Mouse (Mus musculus) cerebellum, postnatal 36 days (tissue): ENCODE data around the gene Cercam.
"Not testable (repeated sequence)": the region's sequence is repeated elsewhere in the genome, so short reads cannot be mapped to it uniquely, and the experiment has no call there.

Experiments
- DNase-seq, 2 experiments: peaks; one replicate each; pipeline ENCODE4 v3.0.0; 2021 to 2022; ENCODE audit warnings: mixed read lengths in 2 of 2

The Cercam gene

GRCm38 (mm10) chr2:29855585-29856210 is 13.3 kb upstream of the Cercam start:
- no peak for DNase-seq

GRCm38 (mm10) chr2:29856451-29857260 is 12.3 kb upstream of the Cercam start:
- peak in 1 of 2 experiments; percentile 20 for DNase-seq

DNA sequence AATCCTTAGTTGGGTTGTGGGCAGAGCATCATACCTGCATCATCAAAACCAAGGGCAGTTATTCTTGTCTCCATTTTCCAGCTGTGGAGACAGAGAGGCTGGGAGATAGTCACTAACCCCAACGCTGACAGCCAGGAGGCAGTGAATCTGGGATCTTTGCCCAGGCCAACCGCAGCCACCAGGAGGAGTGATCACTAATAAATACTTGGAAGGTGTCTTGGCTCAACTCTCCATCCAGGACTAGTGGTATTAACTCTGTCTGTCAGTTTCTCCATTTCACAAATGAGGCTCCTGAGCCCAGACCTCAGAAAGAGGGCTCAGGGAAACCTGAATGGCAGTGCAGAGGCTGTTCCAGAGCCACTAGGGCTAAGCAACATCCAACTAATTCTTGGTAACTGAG is 11.6 kb upstream of the Cercam start:
- DNase-seq = no peak

DNA sequence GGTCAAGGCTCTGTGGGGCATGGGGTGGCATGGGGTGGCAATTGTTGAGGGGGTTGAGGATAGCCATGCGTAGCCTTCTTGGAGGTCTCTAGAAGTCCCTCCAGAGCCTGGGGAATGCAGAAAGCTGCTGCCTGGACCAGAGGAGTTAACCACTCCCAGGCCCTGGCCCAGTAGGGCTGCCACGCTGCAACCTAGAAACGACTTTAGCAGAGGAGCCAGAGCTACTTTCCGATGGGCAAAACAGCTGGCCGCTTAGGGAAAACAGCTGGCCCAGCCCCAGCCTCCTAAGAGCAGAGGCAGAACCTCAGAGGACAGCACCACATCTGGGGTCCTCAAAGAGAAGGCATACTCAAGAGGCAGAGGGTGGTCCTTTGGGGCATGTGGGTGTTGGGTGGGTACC is 11.0 kb upstream of the Cercam start:
- DNase-seq = no peak

- DNase-seq = no peak
Observed at GRCm38 (mm10) chr2:29858748-29859473, 10.1 kb upstream of the Cercam start.

DNA sequence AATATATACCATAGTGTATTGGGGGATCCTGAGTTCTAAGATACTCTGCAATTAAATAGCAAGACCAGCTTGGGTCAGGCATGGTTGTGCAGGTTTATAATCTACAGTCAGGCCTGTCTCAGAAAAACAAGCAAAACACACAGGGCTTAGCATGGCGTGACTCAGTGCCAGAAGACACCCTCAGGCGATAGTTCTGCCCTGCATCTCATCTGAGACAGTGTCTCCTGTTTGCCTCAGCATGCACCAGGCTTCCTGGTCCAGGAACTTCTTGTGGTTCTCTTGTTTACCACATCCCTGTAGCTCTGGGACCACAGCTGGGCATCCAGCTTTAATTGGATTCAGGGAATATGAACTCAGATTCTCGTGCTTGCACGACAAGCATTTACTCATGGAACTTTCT is 3.8 kb upstream of the Cercam start:
- DNase-seq = no peak

- DNase-seq = peak in 1 of 2 experiments; percentile 23
Observed at GRCm38 (mm10) chr2:29869646-29870451, 885 bp downstream of the Cercam start.

DNA sequence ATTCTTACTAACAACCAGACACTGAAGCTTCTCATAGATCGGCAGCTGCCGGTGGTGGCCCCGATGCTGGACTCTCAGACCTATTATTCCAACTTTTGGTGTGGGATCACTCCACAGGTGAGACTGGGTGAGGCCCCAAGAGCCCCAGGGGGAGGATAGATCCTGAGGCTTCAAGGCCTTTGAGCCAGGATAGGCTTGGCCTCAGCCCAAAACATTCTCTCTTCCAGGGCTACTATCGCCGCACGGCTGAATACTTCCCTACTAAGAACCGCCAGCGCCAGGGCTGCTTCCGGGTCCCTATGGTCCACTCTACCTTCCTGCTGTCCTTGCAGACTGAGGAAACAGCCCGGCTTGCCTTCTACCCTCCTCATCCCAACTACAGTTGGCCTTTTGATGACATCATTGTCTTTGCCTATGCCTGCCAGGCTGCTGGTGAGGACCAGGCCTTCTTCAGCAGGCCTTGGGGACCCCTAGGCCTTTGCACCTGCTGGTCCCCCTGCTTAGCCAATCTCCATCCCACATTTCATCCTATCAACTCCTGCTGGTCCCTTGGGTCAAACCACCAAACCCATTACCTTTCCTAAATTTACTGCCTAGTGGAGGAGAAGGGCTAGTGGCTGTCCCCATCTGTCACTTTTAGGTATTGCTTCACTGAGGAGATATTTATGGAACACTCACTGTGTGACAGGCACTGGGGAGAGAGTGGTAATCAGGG is 3.8 kb downstream of the Cercam start:
- DNase-seq = peak; percentile 55 to 67

DNA sequence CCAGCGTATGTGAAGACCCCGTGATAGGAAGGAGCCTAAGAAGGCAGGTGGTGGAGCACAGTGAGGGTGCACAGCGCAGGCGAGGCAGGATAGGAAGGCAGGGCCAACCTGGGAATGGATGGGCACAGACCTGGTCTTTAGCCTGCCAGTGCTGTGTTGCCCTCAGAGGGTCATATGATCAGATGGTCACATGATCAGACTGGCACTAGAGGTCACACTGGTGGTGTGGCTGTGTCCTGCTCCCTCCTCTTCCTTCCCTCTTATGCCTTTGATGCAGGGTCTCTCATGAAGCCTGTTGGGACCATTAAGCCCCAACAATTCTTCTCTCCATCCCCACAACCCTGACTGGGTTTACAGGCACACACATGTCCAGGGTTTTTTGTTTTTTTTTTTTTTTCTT is 4.8 kb downstream of the Cercam start:
- DNase-seq = no peak

- DNase-seq = no peak
Observed at GRCm38 (mm10) chr2:29878061-29878460, 9.1 kb downstream of the Cercam start.

DNA sequence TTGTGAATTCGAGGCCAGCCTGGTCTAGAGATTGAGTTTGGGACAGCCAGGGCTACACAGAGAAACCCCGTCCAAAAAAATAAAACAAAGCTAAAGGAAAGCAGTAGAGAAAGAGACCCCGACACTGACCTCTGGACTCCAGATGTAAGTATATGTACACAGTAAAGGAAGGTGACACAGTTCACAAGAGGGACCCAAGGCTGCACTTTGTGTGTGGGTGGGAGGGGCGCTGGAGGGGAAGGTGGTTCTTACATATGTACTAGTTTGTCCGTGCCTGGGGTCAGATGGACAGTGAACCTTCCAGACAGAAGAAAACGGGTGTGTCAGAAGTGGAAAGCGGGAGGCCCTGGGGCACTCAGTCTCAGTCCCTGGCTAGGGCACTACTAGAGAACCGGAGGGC is 10.2 kb downstream of the Cercam start:
- no peak for DNase-seq

DNA sequence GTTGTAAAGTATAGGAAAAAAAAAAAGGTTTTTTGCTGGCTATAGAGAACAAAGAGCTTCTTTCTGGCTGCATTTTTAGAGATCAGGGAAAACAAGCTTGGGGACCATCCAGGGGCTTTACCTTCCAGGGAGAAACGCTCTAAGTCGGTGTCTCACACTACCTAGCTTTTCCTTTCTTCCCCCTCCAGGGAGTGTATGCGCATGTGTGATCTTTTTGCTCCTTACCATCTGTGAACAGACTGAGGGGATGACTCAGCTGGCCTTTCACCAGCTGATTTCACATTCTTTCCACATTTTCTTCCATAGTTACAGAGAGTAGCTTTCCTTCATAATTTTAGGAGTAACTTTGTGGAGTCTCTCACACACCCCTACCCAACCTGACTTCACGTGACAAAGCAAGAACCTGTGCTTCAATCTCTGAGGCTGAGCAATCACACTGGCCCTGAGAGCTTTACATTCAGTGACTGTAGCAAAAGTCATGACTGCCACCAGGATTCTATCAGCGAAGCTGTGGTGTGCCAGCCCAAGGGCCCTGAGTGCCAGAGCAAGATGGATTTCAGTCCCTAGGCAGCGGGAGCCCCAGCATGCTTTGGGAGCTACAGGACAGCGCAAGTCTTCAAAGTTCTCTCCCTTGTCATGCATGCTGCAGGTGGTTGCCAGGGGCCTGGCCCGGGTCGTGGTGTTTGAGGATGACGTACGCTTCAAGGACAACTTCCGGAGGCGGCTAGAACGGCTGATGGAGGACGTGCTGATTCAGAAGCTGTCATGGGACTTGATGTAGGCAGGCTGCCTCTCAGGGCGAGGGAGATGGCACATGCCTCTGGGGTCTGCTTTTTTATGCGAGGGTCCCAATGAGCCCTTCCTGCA is 11.2 kb downstream of the Cercam start:
- peak in 1 of 2 experiments; percentile 48 for DNase-seq

DNA sequence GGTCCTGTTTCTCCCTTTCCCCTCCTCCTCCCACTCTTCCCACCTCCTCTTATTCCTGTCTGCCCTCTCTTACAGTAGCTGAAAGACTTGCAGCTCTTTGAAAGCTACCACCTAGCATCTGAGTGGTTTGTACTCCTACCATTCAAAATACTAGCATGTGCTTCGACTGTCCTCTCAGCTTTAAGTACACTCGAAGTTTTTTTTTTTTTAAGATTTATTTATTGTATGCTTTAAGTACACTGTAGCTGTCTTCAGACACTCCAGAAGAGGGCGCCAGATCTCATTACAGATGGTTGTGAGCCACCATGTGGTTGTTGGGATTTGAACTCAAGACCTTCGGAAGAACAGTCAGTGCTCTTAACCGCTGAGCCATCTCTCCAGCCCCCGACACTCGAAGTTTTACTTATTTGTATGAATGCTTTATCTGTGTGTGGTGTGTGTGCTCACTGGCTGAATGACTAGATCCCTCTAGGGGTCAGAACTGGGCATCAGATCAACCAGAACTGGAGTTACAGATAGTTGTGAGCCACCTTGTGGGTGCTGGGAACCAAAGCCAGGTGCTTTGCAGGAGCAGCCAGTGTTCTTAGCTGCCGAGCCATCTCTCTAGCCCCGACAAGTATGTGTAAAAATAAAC is 17.8 kb downstream of the Cercam start:
- not testable (repeated sequence) for DNase-seq

DNA sequence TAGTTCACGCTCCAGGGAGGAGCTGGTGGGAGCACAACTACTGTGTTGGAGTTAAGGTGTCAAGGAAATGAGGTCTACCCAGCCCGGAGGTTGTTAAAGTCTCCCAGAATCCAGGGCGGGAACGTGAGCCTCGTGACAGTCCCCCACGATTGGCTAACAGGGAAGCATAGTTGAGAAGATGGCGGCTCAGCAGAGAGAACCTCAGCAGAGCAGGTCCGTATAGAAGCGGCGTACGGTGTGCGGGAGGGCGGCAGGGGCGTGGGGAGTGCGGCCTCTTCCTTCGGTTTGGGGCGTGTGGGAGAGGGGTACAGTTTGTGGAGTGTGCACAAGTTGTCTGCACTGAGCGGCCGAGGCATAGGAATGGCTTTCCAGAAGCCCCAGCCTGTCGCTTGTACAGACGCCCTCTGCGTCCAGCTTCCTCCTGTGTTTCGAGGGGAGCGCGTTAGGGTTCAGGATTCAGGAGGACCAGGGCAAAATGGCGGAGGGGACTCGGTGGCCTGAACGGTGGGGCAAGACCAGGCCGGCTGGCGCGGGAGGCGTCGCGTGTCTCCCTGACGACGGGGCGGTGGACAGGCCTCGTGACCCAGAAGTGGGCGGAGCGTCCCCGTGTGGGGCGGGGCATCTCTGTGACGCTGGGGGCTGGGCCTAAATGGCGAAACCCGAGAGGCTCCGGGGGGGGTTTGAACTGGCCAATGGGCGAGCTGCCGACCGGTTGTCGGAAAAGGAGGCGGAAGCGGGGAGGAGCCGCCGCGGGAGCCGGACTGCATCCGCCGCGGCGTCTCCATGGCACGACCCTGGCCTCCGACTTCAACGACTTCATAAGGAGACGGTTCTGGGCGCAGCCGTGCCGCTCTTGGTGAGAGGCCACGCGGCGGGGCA is 20.3 kb downstream of the Cercam start, which contains the start of gene Odf2:
TSS of gene Odf2 (plus strand) at position 156 of the 879 bp plus-strand sequence.
- peak; percentile 100 for DNase-seq

DNA sequence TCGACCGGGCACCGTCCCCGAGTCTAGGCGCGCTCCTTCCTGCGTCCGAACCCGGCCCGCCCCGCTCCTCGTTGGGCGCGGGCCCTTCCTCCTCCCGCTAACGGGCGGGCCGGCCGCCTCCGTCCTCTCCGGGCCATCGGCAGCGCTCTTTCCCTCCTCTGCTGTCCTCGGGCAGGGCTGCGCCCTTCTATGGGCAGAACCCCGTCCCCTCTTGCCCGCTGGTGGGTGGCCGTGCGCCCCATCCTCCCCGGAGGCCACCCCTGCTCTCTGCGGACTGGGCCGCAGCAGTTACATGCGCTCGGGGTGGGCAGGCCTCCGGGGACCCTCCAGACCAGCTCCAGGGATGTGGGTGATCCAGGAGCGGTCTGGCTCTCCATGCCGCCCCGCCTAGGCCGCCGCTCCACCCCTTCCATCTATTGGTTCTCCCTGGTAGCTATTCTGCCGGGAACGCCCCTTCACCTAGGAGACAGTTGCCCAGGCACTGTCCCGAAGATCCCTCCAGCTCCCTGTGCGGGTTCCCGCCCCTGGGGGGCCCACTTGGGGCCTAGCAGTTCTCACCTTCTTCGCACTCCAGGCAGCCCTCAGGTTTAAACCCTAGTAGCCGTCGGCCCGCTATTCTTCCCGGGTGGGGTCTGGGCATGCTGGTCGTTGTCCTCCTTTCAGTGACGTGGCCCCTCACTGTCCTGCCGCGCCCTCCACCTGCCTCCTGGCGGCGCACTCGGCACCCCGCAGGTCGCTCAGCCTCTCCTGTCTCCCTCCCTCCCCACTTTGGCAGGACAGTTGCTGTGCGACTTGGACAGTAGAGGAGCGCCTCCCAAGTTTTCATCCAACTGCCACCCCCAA is 21.2 kb downstream of the Cercam start:
- DNase-seq = peak; percentile 88 to 91

GRCm38 (mm10) chr2:29891773-29892172 is 22.8 kb downstream of the Cercam start:
- DNase-seq = peak; percentile 67 to 70

GRCm38 (mm10) chr2:29896071-29896470 is 27.1 kb downstream of the Cercam start:
- DNase-seq = peak; percentile 44 to 49

DNA sequence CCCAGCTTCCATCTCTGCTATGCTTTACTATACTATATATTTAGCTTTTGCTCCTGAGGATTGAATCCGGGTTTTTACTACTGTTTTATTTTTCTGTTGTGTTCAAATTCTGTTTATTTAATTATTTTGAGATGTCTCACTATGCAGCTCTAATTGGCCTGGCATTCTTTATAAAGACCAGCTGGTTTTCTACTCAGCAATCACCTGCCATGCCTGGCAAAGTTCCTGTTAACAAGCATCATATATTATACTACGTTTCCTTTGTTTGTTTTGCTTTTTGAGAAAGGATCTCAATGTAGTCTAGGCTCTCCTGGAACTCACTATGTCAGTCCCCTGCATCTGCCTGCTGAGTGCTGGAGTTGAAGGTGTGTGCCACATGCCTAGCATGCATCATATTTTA is 28.4 kb downstream of the Cercam start:
- no peak for DNase-seq
